Comparison of ENCODE assay signal across 8 mouse cellular contexts in genomic region chrX:99043275-99043674, GRCm38 (mm10). TPM values are rescaled to one million over a fixed set of nuclear protein-coding genes. Genes with fewer than 3 reads are reported as not detected.
DNase-seq lines count a peak whose midpoint lies in the region; ATAC-seq and TF ChIP-seq lines count a peak whose summit lies in the region.

No protein-coding gene starts in this region.

- TF ChIP-seq CTCF in layer of hippocampus, adult 2 months (conservative IDR thresholded peaks at IDR 0.05), result no peak

- peak overlapping the region; percentile 72; the same call in 1 of the 2 replicates for H3K27ac ChIP-seq in layer of hippocampus, adult 2 months
- no peak overlapping the region for H3K27ac ChIP-seq in embryonic facial prominence, embryonic 15.5 days (replicated peaks)
- 0 out of 2 replicates have a peak overlapping the region, but pooled peaks have one; percentile 56 for H3K27ac ChIP-seq in limb, embryonic 10.5 days
- H3K27ac ChIP-seq in neural tube, embryonic 14.5 days (ENCODE audit: low read depth, low read length), result no peak overlapping the region

- WGBS in embryonic facial prominence, embryonic 15.5 days, result 40% methylated on average over 6 of the region's 6 CpGs
- 39% methylated on average over 6 of the region's 6 CpGs for WGBS in limb, embryonic 10.5 days
- WGBS in neural tube, embryonic 14.5 days, result 51% methylated on average over 6 of the region's 6 CpGs

- peak overlapping the region; percentile 77 for H3K4me2 ChIP-seq in embryonic facial prominence, embryonic 15.5 days (replicated peaks)
- H3K4me2 ChIP-seq in neural tube, embryonic 14.5 days (ENCODE audit: low read depth, low read length), result peak overlapping the region; percentile 63

- no peak for DNase-seq in layer of hippocampus, adult 2 months (ENCODE audit: low spot score in 2 of 2)
- DNase-seq in layer of hippocampus, adult 9-11 months, result no peak
- DNase-seq in limb, embryonic 10.5 days (ENCODE audit: low spot score), result no peak
- DNase-seq in thymus, postnatal 4 days, result no peak
- DNase-seq in layer of hippocampus, adult 9-10 months (ENCODE audit: low spot score), result no peak

- peaks cover 27% of the 10 kb centered on the region for H3K27me3 ChIP-seq in embryonic facial prominence, embryonic 15.5 days
- H3K27me3 ChIP-seq in limb, embryonic 10.5 days (ENCODE audit: low read depth, poor library complexity, severe bottlenecking), result peaks cover 100% of the 10 kb centered on the region
- peaks cover 14% of the 10 kb centered on the region for H3K27me3 ChIP-seq in neural tube, embryonic 14.5 days (ENCODE audit: control insufficient read depth, insufficient read depth, low read length)

- ATAC-seq in embryonic facial prominence, embryonic 15.5 days (ENCODE audit: insufficient number of reproducible peaks, low FRiP score, low TSS enrichment, low read depth), result no peak
- no peak for ATAC-seq in neural tube, embryonic 14.5 days (ENCODE audit: low read depth)
- no peak for ATAC-seq in CD4-positive, CD25-positive, alpha-beta regulatory T cell, adult 4 months

- peak overlapping the region; percentile 59 for H3K4me3 ChIP-seq in layer of hippocampus, adult 2 months
- H3K4me3 ChIP-seq in embryonic facial prominence, embryonic 15.5 days (replicated peaks), result peak overlapping the region; percentile 49
- peak overlapping the region; percentile 57 for H3K4me3 ChIP-seq in limb, embryonic 10.5 days
- peak overlapping the region; percentile 35; the same call in 1 of the 2 replicates for H3K4me3 ChIP-seq in neural tube, embryonic 14.5 days (ENCODE audit: low read depth, low read length)

- H3K9me3 ChIP-seq in embryonic facial prominence, embryonic 15.5 days (replicated peaks), result no peaks in the 10 kb centered on the region
- no peaks in the 10 kb centered on the region for H3K9me3 ChIP-seq in limb, embryonic 10.5 days (replicated peaks)
- H3K9me3 ChIP-seq in neural tube, embryonic 14.5 days (ENCODE audit: control insufficient read depth, low read length), result no peaks in the 10 kb centered on the region

- 0 out of 2 replicates have a peak, but pooled peaks cover 6% of the 10 kb centered on the region for H3K4me1 ChIP-seq in embryonic facial prominence, embryonic 15.5 days
- H3K4me1 ChIP-seq in limb, embryonic 10.5 days, result peaks cover 14% of the 10 kb centered on the region
- H3K4me1 ChIP-seq in neural tube, embryonic 14.5 days (ENCODE audit: control insufficient read depth, insufficient read depth, low read length), result no peaks in the 10 kb centered on the region

- no peaks in the 10 kb centered on the region for H3K36me3 ChIP-seq in embryonic facial prominence, embryonic 15.5 days
- no peaks in the 10 kb centered on the region for H3K36me3 ChIP-seq in limb, embryonic 10.5 days
- no peaks in the 10 kb centered on the region for H3K36me3 ChIP-seq in neural tube, embryonic 14.5 days (ENCODE audit: control insufficient read depth, insufficient read depth, low read length)

- H3K9ac ChIP-seq in embryonic facial prominence, embryonic 15.5 days, result no peak overlapping the region
- no peak overlapping the region for H3K9ac ChIP-seq in neural tube, embryonic 14.5 days (replicated peaks; ENCODE audit: low read depth, low read length)

RNA-seq across cellular contexts. Expression of gene Stard8, which starts 40.2 kb away (rescaled TPM):
- total RNA-seq in layer of hippocampus, adult 2 months (2021), result 1 to 10 TPM; 7.6 to 9.0 TPM
- 7.4 and 9.5 TPM in 2 replicates for polyA plus RNA-seq in embryonic facial prominence, embryonic 15.5 days (2015; fragmentation: Nextera tagmentation; extraction: Ambion mirVana)
- 8.7 and 9.5 TPM in 2 replicates for polyA plus RNA-seq in limb, embryonic 10.5 days (2016; fragmentation: Nextera tagmentation; extraction: Ambion mirVana)
- polyA plus RNA-seq in neural tube, embryonic 14.5 days (2014; fragmentation: Nextera tagmentation; extraction: Ambion mirVana), result 1.4 and 5.1 TPM in 2 replicates
- under 1 TPM; 0.56 to 0.58 TPM for polyA plus RNA-seq in CD4-positive, CD25-positive, alpha-beta regulatory T cell, adult 4 months (2017; shearing (Covaris generic))

Comparison
In these comparisons a context has a peak if more than half of its experiments do, and no peak if none do; other contexts are left out.
1. H3K27ac ChIP-seq: peak in layer of hippocampus, adult 2 months (single experiment) and limb, embryonic 10.5 days (single experiment); none in embryonic facial prominence, embryonic 15.5 days (single experiment) and neural tube, embryonic 14.5 days (single experiment).
2. Peak in every context shown above with its lines, with median percentiles within 50 percentile points of each other: H3K4me3 ChIP-seq.